In the genomic region with DNA sequence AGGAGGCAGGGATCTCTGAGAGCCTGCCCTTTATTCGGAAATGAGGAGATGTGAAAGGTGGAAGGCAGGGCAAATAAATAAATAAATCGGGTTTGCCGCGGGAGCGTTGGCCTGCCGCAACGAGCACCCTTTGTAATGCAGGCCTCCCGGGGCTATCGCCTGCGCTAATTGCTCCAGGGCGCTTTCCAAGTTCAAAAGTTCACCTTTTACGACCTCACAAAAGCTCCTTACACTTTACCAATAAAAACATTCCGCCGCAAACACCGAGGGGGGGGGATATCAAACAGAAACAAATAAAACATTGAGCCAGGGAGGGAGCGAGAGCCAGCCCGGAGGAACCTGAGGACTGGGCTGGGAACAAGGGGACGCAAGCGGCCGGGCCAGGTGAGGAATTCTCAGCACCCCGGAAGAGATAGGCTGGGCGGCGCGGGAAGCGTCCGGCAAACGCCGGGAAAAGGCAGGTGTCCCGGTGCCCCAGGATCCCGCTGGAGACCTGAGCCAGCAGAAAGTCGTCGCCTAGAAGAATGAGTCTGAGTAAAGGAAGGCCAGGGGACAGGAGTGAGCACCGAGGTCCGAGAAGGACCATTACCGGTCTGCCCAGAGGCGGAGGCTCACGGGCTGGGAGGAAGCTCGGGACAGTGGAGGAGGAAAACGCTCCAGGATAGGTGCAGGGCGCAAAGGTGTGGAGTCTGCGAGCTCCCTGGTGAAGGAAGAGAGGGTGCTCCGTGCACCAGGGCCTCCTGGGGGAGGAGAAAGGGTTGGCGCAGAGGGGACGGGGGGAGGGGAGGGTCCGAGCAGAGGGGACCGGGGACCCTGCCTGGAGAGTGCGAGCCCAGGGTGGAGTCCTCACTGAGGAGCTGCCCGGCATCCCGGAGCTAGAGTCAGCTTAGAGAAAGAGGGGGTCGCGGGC, we compare ENCODE assay signal across 8 mouse cellular contexts. TPM values are rescaled to one million over a fixed set of nuclear protein-coding genes. Genes with fewer than 3 reads are reported as not detected.
DNase-seq lines count a peak whose midpoint lies in the region; ATAC-seq and TF ChIP-seq lines count a peak whose summit lies in the region.

No protein-coding gene starts in this region.

- peaks cover 8% of the 10 kb centered on the region; the same call in 1 of the 2 replicates for H3K4me1 ChIP-seq in forebrain, embryonic 11.5 days (replicated peaks; ENCODE audit: control insufficient read depth, insufficient read depth, low read length)
- peaks cover 9% of the 10 kb centered on the region; the same call in 1 of the 2 replicates for H3K4me1 ChIP-seq in intestine, embryonic 16.5 days (ENCODE audit: control insufficient read depth, insufficient read depth, low read length)
- peaks cover 11% of the 10 kb centered on the region for H3K4me1 ChIP-seq in liver, embryonic 16.5 days (ENCODE audit: control insufficient read depth, low read depth, low read length)
- peaks cover 2% of the 10 kb centered on the region for H3K4me1 ChIP-seq in small intestine, adult 2 months (ENCODE audit: control insufficient read depth, insufficient read depth, insufficient read length, low read length)

- H3K9ac ChIP-seq in forebrain, embryonic 11.5 days (ENCODE audit: low read length): peak overlapping the region; percentile 77
- H3K9ac ChIP-seq in intestine, embryonic 16.5 days (ENCODE audit: low read depth, low read length): peak overlapping the region; percentile 80
- peak overlapping the region; percentile 64 for H3K9ac ChIP-seq in liver, embryonic 16.5 days (ENCODE audit: low read depth, low read length)

- no peaks in the 10 kb centered on the region for H3K9me3 ChIP-seq in forebrain, embryonic 11.5 days (ENCODE audit: control insufficient read depth, low read length)
- no peaks in the 10 kb centered on the region for H3K9me3 ChIP-seq in intestine, embryonic 16.5 days (ENCODE audit: control insufficient read depth, low read length)
- no peaks in the 10 kb centered on the region for H3K9me3 ChIP-seq in liver, embryonic 16.5 days (replicated peaks; ENCODE audit: control insufficient read depth, low read length)

- H3K36me3 ChIP-seq in forebrain, embryonic 11.5 days (ENCODE audit: control insufficient read depth, insufficient read depth, low read length): no peaks in the 10 kb centered on the region
- H3K36me3 ChIP-seq in intestine, embryonic 16.5 days (ENCODE audit: control insufficient read depth, insufficient read depth, low read length): no peaks in the 10 kb centered on the region
- H3K36me3 ChIP-seq in liver, embryonic 16.5 days (ENCODE audit: control insufficient read depth, insufficient read depth): no peaks in the 10 kb centered on the region
- no peaks in the 10 kb centered on the region for H3K36me3 ChIP-seq in small intestine, adult 2 months (ENCODE audit: control insufficient read depth, insufficient read depth, low read length)

- whole genome bisulfite sequencing in forebrain, embryonic 11.5 days: under 1% methylated on average over 51 of the region's 51 CpGs
- under 1% methylated on average over 49 of the region's 51 CpGs for WGBS in intestine, embryonic 16.5 days
- WGBS in liver, embryonic 16.5 days (ENCODE audit: insufficient replicate concordance): under 1% methylated on average over 51 of the region's 51 CpGs
- 1% methylated on average over 51 of the region's 51 CpGs for WGBS in small intestine, adult 2 months

- H3K4me3 ChIP-seq in forebrain, embryonic 11.5 days (ENCODE audit: low read depth, low read length): peak overlapping the region; percentile 83
- peak overlapping the region; percentile 89 for H3K4me3 ChIP-seq in intestine, embryonic 16.5 days (ENCODE audit: low read length)
- peak overlapping the region; percentile 85 for H3K4me3 ChIP-seq in liver, embryonic 16.5 days (ENCODE audit: low read depth, low read length)
- peak overlapping the region; percentile 99 for H3K4me3 ChIP-seq in small intestine, adult 2 months (ENCODE audit: low read depth, low read length)

- intact Hi-C loops in left cerebral cortex, postnatal 36 days (cut with DNase I): loop anchor here (1.0 kb wide), 1 partner anchor 73 kb away; no protein-coding TSS in a partner anchor
- intact Hi-C loops in left cerebral cortex, postnatal 14 days (cut with DNase I): loop anchor here (1.0 kb wide), 1 partner anchor 73 kb away; no protein-coding TSS in a partner anchor
- intact Hi-C loops in gastrocnemius, postnatal 36 days (cut with DNase I): loop anchor here (10.0 kb wide), 1 partner anchor 269 kb away; a partner anchor contains a TSS

- no peak overlapping the region for H3K27ac ChIP-seq in forebrain, embryonic 11.5 days (ENCODE audit: low read depth, low read length)
- H3K27ac ChIP-seq in intestine, embryonic 16.5 days (ENCODE audit: low read length): peak overlapping the region; percentile 91
- 0 out of 2 replicates have a peak overlapping the region, but pooled peaks have one; percentile 14 for H3K27ac ChIP-seq in liver, embryonic 16.5 days (ENCODE audit: low read length)
- peak overlapping the region; percentile 87 for H3K27ac ChIP-seq in small intestine, adult 2 months (ENCODE audit: insufficient read depth, low read depth, low read length)

- DNase-seq in left cerebral cortex, postnatal 36 days (ENCODE audit: low spot score in 2 of 2): peak; percentile 25 to 26
- DNase-seq in left cerebral cortex, postnatal 14 days (ENCODE audit: low spot score in 2 of 2): no peak
- DNase-seq in T-cell, adult 2 months (ENCODE audit: low spot score): peak; percentile 5
- DNase-seq in forebrain, embryonic 11.5 days (ENCODE audit: low spot score): peak; percentile 66
- DNase-seq in gastrocnemius, postnatal 36 days: no peak

- TF ChIP-seq CTCF in small intestine, adult 2 months (IDR thresholded peaks at IDR 0.05; ENCODE audit: extremely low read depth, insufficient read length, insufficient replicate concordance, low read depth, low read length): no peak

- peaks cover 2% of the 10 kb centered on the region; the same call in 1 of the 2 replicates for H3K27me3 ChIP-seq in forebrain, embryonic 11.5 days (ENCODE audit: control insufficient read depth, insufficient read depth, low read length)
- no peaks in the 10 kb centered on the region for H3K27me3 ChIP-seq in intestine, embryonic 16.5 days (replicated peaks; ENCODE audit: control insufficient read depth, insufficient read depth, low read length)
- peaks cover 26% of the 10 kb centered on the region for H3K27me3 ChIP-seq in liver, embryonic 16.5 days (ENCODE audit: control insufficient read depth, insufficient read depth, low read depth, low read length)
- no peaks in the 10 kb centered on the region; the same call in 1 of the 2 replicates for H3K27me3 ChIP-seq in small intestine, adult 2 months (ENCODE audit: control insufficient read depth, insufficient read depth, low read length)

- no peak for TF ChIP-seq POLR2A in small intestine, adult 2 months (IDR thresholded peaks at IDR 0.05; ENCODE audit: low read depth, low read length)

- H3K4me2 ChIP-seq in forebrain, embryonic 11.5 days (ENCODE audit: low read depth, low read length, severe bottlenecking): peak overlapping the region; percentile 99
- H3K4me2 ChIP-seq in intestine, embryonic 16.5 days (ENCODE audit: low read depth, low read length): peak overlapping the region; percentile 91
- peak overlapping the region; percentile 97 for H3K4me2 ChIP-seq in liver, embryonic 16.5 days (ENCODE audit: low read depth, low read length)

- ATAC-seq in forebrain, embryonic 11.5 days (replicated peaks; ENCODE audit: low FRiP score): peak; percentile 62
- peak; percentile 63 for ATAC-seq in intestine, embryonic 16.5 days
- ATAC-seq in liver, embryonic 16.5 days (ENCODE audit: low read depth): peak; percentile 12

RNA-seq across cellular contexts. Expression of a gene that starts 2.1 kb away (rescaled TPM):
- 1 to 10 TPM; 8.8 to 9.5 TPM for total RNA-seq in left cerebral cortex, postnatal 36 days (2021)
- total RNA-seq in left cerebral cortex, postnatal 14 days (2021): 1 to 10 TPM; 4.7 to 6.2 TPM
- 2.9 and 3.1 TPM in 2 replicates for polyA plus RNA-seq in forebrain, embryonic 11.5 days (2014; fragmentation: Nextera tagmentation; extraction: Ambion mirVana)
- 1.4 and 1.7 TPM in 2 replicates for polyA plus RNA-seq in intestine, embryonic 16.5 days (2015; fragmentation: Nextera tagmentation; extraction: Ambion mirVana)
- 0.79 and 0.94 TPM in 2 replicates for polyA plus RNA-seq in liver, embryonic 16.5 days (2015; fragmentation: Nextera tagmentation; extraction: Ambion mirVana)
- 1.8 and 7.2 TPM in 2 replicates for polyA plus RNA-seq in small intestine, adult 2 months (2012; rRNA removed)
- 1 to 10 TPM; 3.3 to 5.2 TPM for total RNA-seq in gastrocnemius, postnatal 36 days (2021)

RNA-seq across cellular contexts. Expression of a gene that starts 6.4 kb away (rescaled TPM):
- total RNA-seq in left cerebral cortex, postnatal 36 days (2021): 1 to 10 TPM; 2.0 to 2.1 TPM
- 1 to 10 TPM; 3.5 to 4.0 TPM for total RNA-seq in left cerebral cortex, postnatal 14 days (2021)
- polyA plus RNA-seq in forebrain, embryonic 11.5 days (2014; fragmentation: Nextera tagmentation; extraction: Ambion mirVana): 2.6 TPM in 2 replicates
- 1.8 and 2.1 TPM in 2 replicates for polyA plus RNA-seq in intestine, embryonic 16.5 days (2015; fragmentation: Nextera tagmentation; extraction: Ambion mirVana)
- polyA plus RNA-seq in liver, embryonic 16.5 days (2015; fragmentation: Nextera tagmentation; extraction: Ambion mirVana): 0.15 and 0.19 TPM in 2 replicates
- polyA plus RNA-seq in small intestine, adult 2 months (2012; rRNA removed): 0.62 and 1.5 TPM in 2 replicates
- 1 to 10 TPM; 5.3 to 6.1 TPM for total RNA-seq in gastrocnemius, postnatal 36 days (2021)

Comparison
In these comparisons a context has a peak if more than half of its experiments do, and no peak if none do; other contexts are left out.
1. DNase-seq: peak in left cerebral cortex, postnatal 36 days (2 of 2), T-cell, adult 2 months (single experiment) and forebrain, embryonic 11.5 days (single experiment); none in left cerebral cortex, postnatal 14 days (0 of 2) and gastrocnemius, postnatal 36 days (0 of 2).
2. ATAC-seq: peak in every context shown above with its lines; median percentile 63 in intestine, embryonic 16.5 days; 62 in forebrain, embryonic 11.5 days; 12 in liver, embryonic 16.5 days.
3. Peak in every context shown above with its lines, with median percentiles within 50 percentile points of each other: H3K4me2 ChIP-seq, H3K4me3 ChIP-seq and H3K9ac ChIP-seq.